Mouse (Mus musculus): ENCODE results near the gene Fhod1. TPM values are rescaled to one million over a fixed set of nuclear protein-coding genes. Genes with fewer than 3 reads are reported as not detected.
A peak's percentile ranks its signal among the peaks of the same experiment; 100 is the strongest.

The Fhod1 gene
- total RNA-seq, 2 experiments from 2014 or later, result 1.8 to 1.9 TPM

- no peak for DNase-seq
Measured at GRCm38 (mm10) chr8:105315073-105315769, 32.5 kb downstream of the Fhod1 start.

DNA sequence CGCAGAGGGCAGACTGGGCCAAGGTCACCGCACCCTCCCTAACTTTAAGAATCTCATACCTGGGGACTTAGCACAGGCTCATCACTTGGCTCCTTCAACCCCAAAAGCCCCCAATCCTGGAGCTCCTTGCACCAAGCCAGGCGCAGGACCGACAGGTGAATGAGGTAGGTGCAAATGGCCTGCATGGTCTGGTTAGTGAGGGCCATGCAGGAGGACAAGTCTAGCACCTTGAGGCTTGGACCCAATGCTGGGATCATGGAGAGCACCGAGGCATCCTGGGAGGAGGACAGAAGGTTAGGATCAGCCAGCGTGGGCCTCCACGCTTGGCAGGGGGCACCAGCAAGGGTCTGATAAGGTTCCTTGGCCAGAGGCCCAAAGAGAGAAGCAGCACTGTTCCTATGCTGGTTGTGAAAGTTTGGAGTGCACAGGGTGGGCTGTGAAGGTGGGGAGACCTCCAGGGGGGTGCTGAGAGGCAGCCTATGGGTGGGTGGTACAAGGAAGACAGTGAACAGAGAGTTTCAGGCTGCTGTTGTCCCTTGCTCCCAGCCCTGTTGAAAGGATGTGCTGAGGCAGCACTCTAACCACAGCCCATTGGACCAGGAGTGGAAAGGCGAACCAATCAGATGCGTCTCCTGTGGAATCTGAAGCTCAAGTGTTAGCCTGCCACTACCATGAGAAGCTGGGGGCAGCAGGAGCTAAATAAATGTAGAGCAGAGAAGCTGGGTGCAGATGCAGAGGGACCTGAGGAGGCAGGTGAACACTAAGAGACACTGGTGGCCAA lies 33.9 kb downstream of the Fhod1 start:
- DNase-seq, result no peak

- no peak for DNase-seq
Measured at GRCm38 (mm10) chr8:105312891-105313481, 34.8 kb downstream of the Fhod1 start.

- DNase-seq, result no peak
Measured at GRCm38 (mm10) chr8:105311718-105312117, 36.0 kb downstream of the Fhod1 start.

DNA sequence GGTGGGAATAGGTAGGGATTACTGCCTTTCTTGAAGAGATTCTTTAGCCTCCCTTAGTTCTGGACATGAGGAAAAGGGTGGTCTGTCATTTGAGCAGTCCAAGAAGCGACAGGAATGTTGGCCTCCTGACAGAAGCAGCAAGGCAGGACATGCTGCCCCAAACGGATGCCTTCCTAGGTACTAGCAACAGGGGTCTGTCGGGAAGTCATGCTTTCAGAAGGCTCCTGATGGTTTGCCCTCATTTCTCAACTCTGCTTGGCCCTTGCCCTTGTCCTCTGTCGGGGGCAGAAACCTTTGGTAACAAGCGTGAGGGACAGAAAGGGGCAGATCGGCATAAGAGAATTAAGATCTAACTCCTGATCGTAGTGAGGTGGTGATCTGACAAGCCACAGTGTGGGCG lies 37.6 kb downstream of the Fhod1 start:
- DNase-seq, result no peak

DNA sequence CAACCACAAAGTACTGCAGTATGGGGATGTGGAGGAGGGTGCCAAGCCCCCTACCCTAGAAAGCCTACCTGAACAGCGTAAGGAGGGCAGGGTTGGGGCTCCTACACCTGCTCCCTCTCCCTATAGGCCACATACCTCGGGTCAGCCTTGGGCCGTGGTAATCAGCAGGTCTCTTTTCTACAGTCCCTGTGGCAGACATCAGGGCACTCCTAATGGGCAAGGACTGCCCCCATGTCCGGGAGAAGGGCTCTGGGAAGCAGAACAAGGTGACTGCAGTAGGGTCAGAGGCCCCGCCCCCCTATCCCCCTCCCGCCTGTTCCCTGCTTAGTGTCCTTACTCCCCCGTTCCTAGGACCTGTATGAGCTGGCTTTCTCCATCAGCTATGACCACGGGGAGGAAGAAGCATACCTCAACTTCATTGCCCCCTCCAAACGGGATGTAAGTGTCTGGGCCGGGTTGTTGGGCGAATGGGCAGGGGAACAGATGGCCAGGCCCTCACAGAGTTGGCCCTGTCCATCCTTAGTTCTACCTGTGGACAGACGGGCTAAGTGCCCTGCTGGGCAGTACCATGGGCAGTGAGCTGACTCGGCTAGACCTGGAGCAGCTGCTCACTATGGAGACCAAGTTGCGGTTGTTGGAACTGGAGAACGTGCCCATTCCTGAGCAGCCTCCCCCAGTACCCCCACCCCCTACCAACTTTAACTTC lies 38.5 kb downstream of the Fhod1 start:
- DNase-seq, result no peak

DNA sequence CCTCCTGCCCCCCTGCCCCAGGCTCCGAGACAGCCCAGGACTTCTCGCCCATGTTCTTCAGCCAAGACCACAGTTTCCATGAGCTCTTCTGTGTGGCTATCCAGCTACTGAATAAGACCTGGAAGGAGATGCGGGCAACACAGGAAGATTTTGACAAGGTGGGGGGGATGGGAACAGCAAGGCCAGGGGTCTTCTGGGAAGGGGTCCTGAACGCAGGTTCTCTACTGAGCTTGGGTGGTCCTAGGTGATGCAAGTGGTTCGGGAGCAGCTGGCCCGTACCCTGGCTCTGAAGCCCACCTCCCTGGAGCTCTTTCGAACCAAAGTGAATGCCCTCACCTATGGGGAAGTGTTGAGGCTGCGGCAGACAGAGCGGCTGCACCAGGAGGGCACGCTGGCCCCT lies 39.3 kb downstream of the Fhod1 start:
- no peak for DNase-seq

- no peak for DNase-seq
Measured at GRCm38 (mm10) chr8:105307670-105308069, 40.1 kb downstream of the Fhod1 start.

GRCm38 (mm10) chr8:105306146-105306691 lies 41.5 kb downstream of the Fhod1 start:
- no peak for DNase-seq

DNA sequence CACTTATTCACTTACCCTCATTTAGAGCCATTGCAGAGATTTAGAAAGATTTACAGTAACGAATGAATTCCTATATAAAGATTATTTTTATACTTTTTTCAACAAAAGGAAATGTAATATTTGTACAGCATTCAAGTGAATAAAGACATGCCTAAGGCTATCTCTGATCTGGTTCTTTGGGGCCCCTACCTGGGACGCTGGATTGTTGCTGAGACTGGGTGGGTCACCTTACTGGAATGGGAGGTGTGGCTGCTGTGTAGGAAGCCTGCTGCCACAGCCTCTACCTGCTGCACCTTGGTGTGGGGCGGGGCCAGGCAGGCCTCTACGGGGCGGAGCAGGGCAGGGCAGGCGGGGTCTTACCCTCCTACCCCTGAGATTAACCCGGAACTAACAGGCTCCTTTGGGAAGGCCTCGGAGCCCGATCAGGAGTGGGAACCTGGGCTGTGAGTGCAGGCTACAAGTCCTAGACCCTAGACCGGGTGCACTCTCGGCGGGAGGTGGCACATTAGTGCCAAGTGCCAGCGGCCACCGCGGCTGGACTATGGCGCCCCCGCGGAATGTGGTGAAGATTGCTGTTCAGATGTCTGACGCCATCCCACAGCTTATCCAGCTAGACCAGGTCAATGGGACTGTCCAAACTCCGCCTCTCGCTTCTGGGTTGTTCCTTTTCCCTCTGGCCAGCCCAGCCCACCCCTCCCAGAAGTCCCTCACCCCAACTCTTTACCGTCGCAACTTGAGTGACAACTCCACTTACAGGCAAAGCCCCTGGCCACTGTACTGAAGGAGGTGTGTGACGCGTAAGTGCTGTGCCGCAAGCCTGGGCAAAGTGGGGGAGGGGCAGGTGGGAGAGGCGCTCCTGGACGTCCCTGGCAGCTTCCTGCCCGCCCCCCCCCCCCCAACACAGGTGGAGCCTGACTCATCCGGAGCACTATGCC lies 42.3 kb downstream of the Fhod1 start, which contains the start of gene Elmo3:
Elmo3 (plus strand) TSS at position 391 of the 935 bp plus-strand sequence.
- peak in 1 of 2 experiments; percentile 40 for DNase-seq

- no peak for DNase-seq
Measured at GRCm38 (mm10) chr8:105304325-105305210, 43.2 kb downstream of the Fhod1 start.

DNA sequence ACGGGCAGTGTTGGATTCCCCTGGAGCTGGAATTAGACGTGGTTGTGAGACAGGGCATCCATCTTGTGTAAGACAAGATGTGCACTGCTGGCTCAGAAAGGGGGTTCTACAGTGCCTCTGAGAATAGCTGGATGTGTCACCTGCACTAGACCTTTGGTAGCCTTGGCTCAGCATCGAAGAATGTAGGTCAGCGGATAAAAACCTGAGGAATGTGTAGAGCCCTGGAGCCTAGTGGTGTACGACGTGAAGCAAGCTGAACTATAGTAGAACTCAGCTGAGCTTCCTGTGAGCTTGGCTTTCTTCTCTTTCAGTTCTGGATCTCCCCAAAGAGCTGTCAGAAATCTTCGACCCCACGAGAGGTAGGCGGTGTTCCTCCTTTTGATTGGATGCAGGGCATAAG lies 43.9 kb downstream of the Fhod1 start:
- DNase-seq, result no peak

DNA sequence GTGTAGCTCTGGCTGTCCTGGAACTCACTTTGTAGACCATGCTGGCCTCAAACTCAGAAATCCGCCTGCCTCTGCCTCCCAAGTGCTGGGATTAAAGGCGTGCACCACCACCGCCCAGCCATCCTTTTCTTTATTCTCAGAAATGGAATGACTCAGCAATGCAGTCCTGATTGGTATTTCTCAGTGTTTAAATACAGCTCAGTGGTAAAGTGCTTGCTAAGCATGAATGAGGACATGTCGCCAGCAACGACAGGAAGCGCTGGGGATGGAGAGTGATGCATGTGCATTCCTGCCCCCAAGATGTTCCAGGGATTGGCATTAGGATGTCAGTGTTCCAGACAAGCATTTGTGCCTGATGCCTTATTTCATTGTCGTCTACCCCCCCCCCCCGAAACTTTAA lies 44.4 kb downstream of the Fhod1 start:
- no peak for DNase-seq

DNA sequence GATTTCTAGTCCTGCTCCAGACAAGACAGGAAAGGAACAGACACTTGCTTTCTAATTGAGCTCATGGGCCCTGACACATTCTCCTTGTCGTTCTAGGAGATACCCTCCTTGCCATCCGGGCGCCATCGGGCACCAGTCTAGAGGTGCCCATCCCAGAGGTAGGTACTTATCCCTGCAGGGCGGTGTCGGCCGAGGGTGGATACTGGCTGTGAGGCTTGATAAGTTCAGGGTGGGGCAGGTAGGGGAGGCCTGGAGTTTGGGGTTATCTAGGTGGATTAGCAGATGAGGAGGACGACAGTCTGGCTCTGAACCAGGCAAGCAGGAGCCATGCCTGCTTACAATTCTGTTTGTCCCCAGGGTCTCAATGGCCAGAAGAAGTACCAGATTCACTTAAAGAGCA lies 47.8 kb downstream of the Fhod1 start:
- no peak for DNase-seq

GRCm38 (mm10) chr8:105298351-105299252 lies 49.2 kb downstream of the Fhod1 start:
- DNase-seq, result no peak

DNA sequence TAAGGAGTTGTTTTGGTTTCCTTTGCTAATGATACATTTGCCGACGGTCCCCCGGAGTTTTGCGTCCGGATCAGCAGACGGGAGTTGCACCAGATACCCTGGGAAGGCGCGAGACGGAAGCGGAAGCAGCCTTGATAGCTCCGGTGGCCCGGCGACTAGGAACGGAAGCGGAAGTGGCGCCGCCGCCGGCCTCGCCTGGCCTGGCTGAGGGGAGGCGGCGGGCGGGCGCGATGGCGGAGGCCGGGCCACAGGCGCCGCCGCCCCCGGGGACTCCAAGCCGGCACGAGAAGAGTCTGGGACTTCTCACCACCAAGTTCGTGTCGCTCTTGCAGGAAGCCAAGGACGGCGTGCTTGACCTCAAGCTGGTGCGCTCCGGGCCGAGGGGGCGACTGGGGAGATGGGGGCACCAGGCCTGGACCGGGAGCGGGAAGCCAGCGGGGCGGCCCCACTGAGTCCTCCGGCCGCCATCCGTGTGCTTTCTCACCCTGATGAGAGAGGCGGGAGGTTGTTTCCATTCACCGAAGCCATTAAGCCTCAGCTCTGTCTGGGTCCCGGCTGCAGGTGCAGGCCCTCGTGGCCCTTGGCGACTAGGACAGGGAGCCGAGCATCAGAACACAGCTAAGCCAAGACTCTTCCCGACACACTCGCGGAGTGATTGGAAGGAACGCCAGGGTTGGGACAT lies 50.1 kb downstream of the Fhod1 start, which contains the start of gene E2f4:
E2f4 (plus strand) TSS at position 153 of the 682 bp plus-strand sequence.
- DNase-seq, result peak; percentile 90 to 91

DNA sequence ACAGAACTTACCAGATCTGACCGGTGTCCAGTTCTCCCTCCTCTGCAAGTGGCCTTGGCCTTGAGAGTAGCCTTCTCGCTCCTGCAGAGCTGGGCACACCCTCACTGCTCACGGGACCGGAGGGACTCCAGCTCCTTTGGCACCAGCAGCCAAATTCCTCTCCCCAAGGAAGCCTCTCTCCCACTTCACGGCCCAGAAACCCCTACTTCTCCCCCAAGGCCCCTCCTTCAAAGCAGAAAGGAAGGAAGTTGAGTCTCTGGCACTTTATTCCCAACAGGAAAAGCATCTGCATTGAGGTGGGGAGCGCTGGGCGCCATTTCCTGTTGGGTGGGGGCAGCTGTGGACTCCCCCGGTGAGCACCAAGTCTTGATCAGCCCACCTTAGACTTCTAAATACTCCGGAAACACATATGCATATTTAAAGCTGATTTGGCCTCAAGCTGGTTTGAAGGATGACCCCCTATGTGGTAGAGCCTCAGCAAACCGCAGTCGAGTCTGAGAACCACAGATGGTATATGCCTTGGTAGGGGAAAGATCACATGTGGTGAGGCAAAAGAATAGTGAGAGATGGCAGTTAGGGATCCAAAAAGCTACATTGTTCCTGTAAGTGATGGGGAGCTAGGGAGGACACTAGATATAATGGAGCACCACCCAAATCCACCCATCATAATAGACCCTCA lies 51.7 kb downstream of the Fhod1 start, which contains the start of gene Exoc3l:
Exoc3l (minus strand) TSS at position 207 of the 679 bp plus-strand sequence.
- DNase-seq, result no peak

- DNase-seq, result no peak
Measured at GRCm38 (mm10) chr8:105295256-105295655, 52.5 kb downstream of the Fhod1 start.
